Mouse (Mus musculus) ZHBTc4 (cell line): ENCODE measurements around the gene Ndufaf1.

Experiments used
- DNase-seq: peaks from one replicate; pipeline ENCODE4 v3.0.0-alpha.2; 2011; ENCODE audit warnings: low read depth, low spot score

Ndufaf1 gene

GRCm38 (mm10) chr2:119618199-119618982 lies 44.2 kb downstream of the Ndufaf1 start, which contains the start of the genes Nusap1 and Oip5:
Gene Nusap1, plus strand, starts transcription at chr2:119618298.
Gene Oip5, minus strand, starts transcription at chr2:119618469.
- DNase-seq = peak; percentile 99

DNA sequence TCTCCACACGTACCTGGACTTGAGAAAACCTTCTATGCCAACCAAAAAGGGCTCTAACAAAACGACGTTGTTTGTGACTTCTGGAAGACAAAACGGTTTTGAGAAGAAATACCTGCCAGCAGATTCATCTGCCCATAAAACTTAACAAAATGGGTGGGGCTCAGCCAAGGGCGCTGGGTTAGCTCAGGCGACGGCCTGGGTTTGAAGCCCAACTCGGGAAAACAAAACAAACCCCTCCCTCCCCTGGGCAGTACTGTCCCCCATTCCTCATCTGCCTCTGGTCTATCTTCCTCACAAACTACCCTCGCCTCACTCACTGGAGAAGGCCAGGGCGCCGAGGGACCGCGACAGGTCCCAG lies 44.8 kb downstream of the Ndufaf1 start:
- DNase-seq = no peak

- DNase-seq = no peak
Observed at GRCm38 (mm10) chr2:119607023-119607422, 55.6 kb downstream of the Ndufaf1 start.
